Mouse (Mus musculus): Measurements from ENCODE around the gene Slit3. TPM values are rescaled to one million over a fixed set of nuclear protein-coding genes. Genes with fewer than 3 reads are reported as not detected.

Gene Slit3
- total and polyA plus RNA-seq, 3 experiments = 0.55 to 4.8 (median 2.8) TPM

- no peaks in the 10 kb centered on the region for H3K4me1 ChIP-seq (ENCODE audit: control insufficient read depth in 1 of 2, insufficient read depth in 2 of 2)
- no peaks in the 10 kb centered on the region for H3K36me3 ChIP-seq (replicated peaks in 1 of 2; ENCODE audit: control insufficient read depth in 1 of 2, insufficient read depth in 1 of 2, low read length in 1 of 2)
- H3K27me3 ChIP-seq (replicated peaks) = no peaks in the 10 kb centered on the region
- in situ Hi-C loops (cut with MboI; ENCODE audit: low pct_ligation_motif_present, low pct_unique_long_range_greater_than_20kb, low sequenced_read_pairs) (no loop called here), dilution Hi-C loops (cut with MboI; ENCODE audit: extremely low pct_ligation_motif_present, extremely low pct_unique_long_range_greater_than_20kb, low sequenced_read_pairs) (no loop called here)
- H3K4me3 ChIP-seq (replicated peaks in 1 of 3; ENCODE audit: low read depth in 2 of 3, low read length in 2 of 3, poor library complexity in 1 of 3) = no peak overlapping the region
- TF ChIP-seq CTCF (conservative IDR thresholded peaks at IDR 0.05 in 1 of 2, IDR thresholded peaks at IDR 0.05 in 1 of 2; ENCODE audit: low read depth in 2 of 2, low read length in 2 of 2) = no peak
- TF ChIP-seq UBTF (IDR thresholded peaks at IDR 0.05; ENCODE audit: low read depth, low read length) = no peak
- no peak for TF ChIP-seq TBP (conservative IDR thresholded peaks at IDR 0.05; ENCODE audit: low read depth, low read length)
- no peak for TF ChIP-seq MXI1 (IDR thresholded peaks at IDR 0.05; ENCODE audit: low read depth, low read length)
- no peak for TF ChIP-seq ZNF384 (IDR thresholded peaks at IDR 0.05; ENCODE audit: low read depth, low read length)
- TF ChIP-seq USF1 (IDR thresholded peaks at IDR 0.05; ENCODE audit: low read depth, low read length) = no peak
- TF ChIP-seq ELF1 (IDR thresholded peaks at IDR 0.05; ENCODE audit: low read depth, low read length) = no peak
- TF ChIP-seq MAFK (IDR thresholded peaks at IDR 0.05; ENCODE audit: insufficient replicate concordance, low read length) = no peak
- no peak for TF ChIP-seq HCFC1 (IDR thresholded peaks at IDR 0.05; ENCODE audit: low read depth, low read length)
- no peak for TF ChIP-seq RCOR1 (conservative IDR thresholded peaks at IDR 0.05; ENCODE audit: low read depth, low read length)
- no peak for TF ChIP-seq ZKSCAN1 (IDR thresholded peaks at IDR 0.05; ENCODE audit: borderline replicate concordance, low read depth, low read length)
- no peak for TF ChIP-seq SMC3 (IDR thresholded peaks at IDR 0.05; ENCODE audit: low read depth, low read length)
- H3K27ac ChIP-seq (ENCODE audit: insufficient read depth, low read depth) = no peak overlapping the region
- H3K9me3 ChIP-seq (replicated peaks; ENCODE audit: low read length) = peaks cover 4% of the 10 kb centered on the region
- no peak overlapping the region for H3K4me2 ChIP-seq (ENCODE audit: insufficient read depth, low read depth, poor library complexity, severe bottlenecking)
- no peak overlapping the region for H3K9ac ChIP-seq (ENCODE audit: insufficient read depth, low read depth)
- DNase-seq (ENCODE audit: extremely low read depth) = no peak
- H3K79me2 ChIP-seq (replicated peaks; ENCODE audit: control insufficient read depth, extremely low read depth, insufficient read depth, poor library complexity, severe bottlenecking) = no peaks in the 10 kb centered on the region
These were observed 4.1 kb downstream of the Slit3 start for GRCm38 (mm10) chr11:35125108-35125490.

GRCm38 (mm10) chr11:35131740-35132139, 10.7 kb downstream of the Slit3 start:
- Histone ChIP-seq H3K27ac (ENCODE audit: insufficient read depth, low read depth) (no peak overlapping the region), H3K9me3 (replicated peaks; ENCODE audit: low read length) (no peaks in the 10 kb centered on the region), H3K27me3 (replicated peaks) (no peaks in the 10 kb centered on the region), H3K79me2 (replicated peaks; ENCODE audit: control insufficient read depth, extremely low read depth, insufficient read depth, poor library complexity, severe bottlenecking) (no peaks in the 10 kb centered on the region), H3K4me2 (ENCODE audit: insufficient read depth, low read depth, poor library complexity, severe bottlenecking) (no peak overlapping the region), H3K4me1 (ENCODE audit: control insufficient read depth in 1 of 2, insufficient read depth in 2 of 2) (no peaks in the 10 kb centered on the region), H3K36me3 (replicated peaks in 1 of 2; ENCODE audit: control insufficient read depth in 1 of 2, insufficient read depth in 1 of 2, low read length in 1 of 2) (no peaks in the 10 kb centered on the region), H3K9ac (ENCODE audit: insufficient read depth, low read depth) (no peak overlapping the region), H3K4me3 (replicated peaks in 1 of 3; ENCODE audit: low read depth in 2 of 3, low read length in 2 of 3, poor library complexity in 1 of 3) (no peak overlapping the region)
- in situ Hi-C loops (cut with MboI; ENCODE audit: low pct_ligation_motif_present, low pct_unique_long_range_greater_than_20kb, low sequenced_read_pairs) (no loop called here), dilution Hi-C loops (cut with MboI; ENCODE audit: extremely low pct_ligation_motif_present, extremely low pct_unique_long_range_greater_than_20kb, low sequenced_read_pairs) (no loop called here)
- TF ChIP-seq MXI1 (IDR thresholded peaks at IDR 0.05; ENCODE audit: low read depth, low read length) (no peak), ETS1 (conservative IDR thresholded peaks at IDR 0.05; ENCODE audit: low read depth, low read length) (no peak), ZMIZ1 (IDR thresholded peaks at IDR 0.05; ENCODE audit: low read depth, low read length) (no peak), SIN3A (IDR thresholded peaks at IDR 0.05; ENCODE audit: low read length) (no peak), ELF1 (IDR thresholded peaks at IDR 0.05; ENCODE audit: low read depth, low read length) (no peak), NRF1 (IDR thresholded peaks at IDR 0.05; ENCODE audit: low read depth, low read length) (no peak), USF1 (IDR thresholded peaks at IDR 0.05; ENCODE audit: low read depth, low read length) (no peak), ZKSCAN1 (IDR thresholded peaks at IDR 0.05; ENCODE audit: borderline replicate concordance, low read depth, low read length) (no peak), CTCF (conservative IDR thresholded peaks at IDR 0.05 in 1 of 2, IDR thresholded peaks at IDR 0.05 in 1 of 2; ENCODE audit: low read depth in 2 of 2, low read length in 2 of 2) (no peak), RAD21 (IDR thresholded peaks at IDR 0.05; ENCODE audit: low read depth, low read length) (no peak), MEF2A (IDR thresholded peaks at IDR 0.05; ENCODE audit: borderline replicate concordance, low read depth, low read length) (no peak), JUN (IDR thresholded peaks at IDR 0.05; ENCODE audit: insufficient read depth, low read depth, low read length) (no peak), MAFK (IDR thresholded peaks at IDR 0.05; ENCODE audit: insufficient replicate concordance, low read length) (no peak), ZNF384 (IDR thresholded peaks at IDR 0.05; ENCODE audit: low read depth, low read length) (no peak), CHD1 (IDR thresholded peaks at IDR 0.05; ENCODE audit: low read depth, low read length) (no peak), CHD2 (IDR thresholded peaks at IDR 0.05; ENCODE audit: low read length) (no peak), UBTF (IDR thresholded peaks at IDR 0.05; ENCODE audit: low read depth, low read length) (no peak)
- DNase-seq (ENCODE audit: extremely low read depth) = no peak
